Mouse (Mus musculus): ENCODE results near the gene Tgfa. TPM values are rescaled to one million over a fixed set of nuclear protein-coding genes. Genes with fewer than 3 reads are reported as not detected.

The Tgfa gene
- total RNA-seq, 1 experiment from 2014 or later, result 7.7 TPM

DNA sequence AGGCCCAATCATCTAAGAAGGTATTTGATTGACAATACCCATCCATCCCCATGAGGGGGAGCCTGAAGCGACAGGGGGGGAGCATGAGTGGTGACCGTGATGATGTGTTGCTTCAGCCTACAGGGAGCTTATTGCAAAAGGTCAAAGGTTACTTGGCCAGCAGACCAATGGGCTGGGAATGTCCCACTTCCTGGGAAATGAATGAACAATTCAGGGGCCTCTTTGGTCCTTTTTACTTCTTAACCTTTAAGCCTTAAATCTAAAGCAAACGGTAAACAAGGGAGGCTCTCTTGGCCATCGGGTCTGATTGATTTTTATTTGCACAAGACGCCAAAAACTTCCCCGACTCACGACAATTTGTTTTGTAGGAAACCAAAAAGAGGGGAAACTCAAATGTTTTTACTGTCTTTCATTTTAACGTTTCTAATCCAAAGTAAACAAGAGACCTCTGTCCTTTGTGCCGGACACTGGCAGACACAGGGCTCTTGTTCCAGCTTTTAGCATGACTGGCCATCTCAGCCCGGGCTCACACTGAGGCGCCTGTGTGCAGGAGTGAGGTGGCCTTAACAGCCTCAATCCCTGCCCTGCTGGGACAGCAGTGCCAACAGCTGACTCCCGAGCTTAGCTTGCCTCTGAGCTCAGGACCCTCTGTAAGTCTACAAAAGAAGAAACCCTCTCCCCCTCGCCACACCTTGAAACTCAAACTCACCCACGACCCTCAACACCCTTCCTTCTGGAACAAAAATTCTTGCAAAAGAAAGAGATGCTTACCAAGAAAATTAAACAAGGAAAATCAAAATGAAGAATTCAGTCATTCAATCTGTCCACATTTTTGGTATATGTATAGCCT is 8.7 kb upstream of the Tgfa start:
- no peak for DNase-seq

DNA sequence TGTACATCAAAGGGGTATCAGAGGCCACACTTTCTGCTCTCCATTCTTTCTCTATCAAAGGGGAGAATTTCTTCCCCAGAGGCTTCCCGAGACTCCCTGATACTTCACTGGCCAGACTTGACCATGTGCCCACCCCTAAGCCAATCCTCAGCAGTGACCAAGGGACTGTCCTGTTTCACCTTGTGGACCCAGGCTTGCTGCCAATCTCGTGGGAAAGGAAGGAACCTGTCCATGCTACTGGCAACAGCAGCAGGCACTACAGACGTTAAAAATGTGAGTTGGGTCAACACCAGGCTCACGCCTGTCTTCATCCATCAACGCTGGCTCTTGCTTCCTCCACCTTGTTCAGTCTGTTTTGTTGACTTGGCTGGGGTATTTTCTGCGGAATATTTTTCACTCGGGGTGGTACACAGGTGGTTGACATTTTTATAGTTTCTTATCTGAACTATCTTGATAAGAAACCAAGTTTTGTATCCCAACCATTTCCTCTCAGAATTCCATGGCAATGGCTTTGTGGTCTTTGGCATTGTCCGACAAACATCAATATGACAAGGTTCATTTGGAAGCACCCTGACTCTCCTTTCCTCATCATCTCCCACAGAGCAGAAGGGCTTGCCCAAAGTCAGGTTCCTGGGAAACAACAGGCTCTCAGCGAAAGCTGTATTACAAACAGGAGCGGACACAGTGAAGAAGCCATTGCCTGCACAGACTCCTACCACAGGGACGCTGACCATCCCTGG is 6.1 kb upstream of the Tgfa start:
- no peak for DNase-seq

DNA sequence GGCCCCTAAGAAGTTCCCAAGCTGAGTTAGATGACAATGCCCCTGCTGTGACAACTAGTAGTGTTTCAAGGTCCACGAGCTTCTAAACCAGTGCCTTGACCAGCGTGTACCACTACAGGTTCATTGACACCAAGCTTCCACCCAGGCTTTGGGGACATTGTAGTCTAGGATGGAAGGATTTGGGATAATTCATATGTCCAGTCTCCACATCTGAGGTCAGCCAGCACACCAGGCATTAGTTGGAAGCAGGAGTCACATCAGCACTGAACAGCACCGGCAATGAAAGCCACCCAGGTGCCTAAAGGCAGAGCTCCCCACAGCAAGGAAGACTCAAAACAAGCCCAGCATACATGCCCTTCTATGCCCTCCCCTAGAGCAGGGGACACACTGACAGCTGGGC is 4.4 kb upstream of the Tgfa start:
- no peak for DNase-seq

DNA sequence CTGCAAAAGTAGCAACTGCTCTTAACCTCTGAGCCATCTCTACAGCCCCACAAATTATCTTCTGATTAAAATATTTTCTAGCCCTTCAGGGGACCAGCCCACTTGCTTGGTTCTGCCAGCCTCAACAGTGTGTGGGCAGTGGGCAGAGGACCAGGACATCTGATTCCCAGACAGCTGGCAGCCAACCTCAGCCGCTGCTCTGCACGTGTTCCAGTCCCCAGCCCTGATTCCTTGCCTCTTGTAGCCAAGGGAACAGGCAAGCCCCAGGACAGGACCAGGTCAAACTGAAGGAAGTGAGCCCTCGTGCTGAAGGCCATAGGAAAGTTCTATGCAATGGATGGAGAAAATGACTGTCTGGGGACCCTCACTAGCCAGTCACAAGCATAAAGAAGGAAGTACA is 2.0 kb upstream of the Tgfa start:
- no peak for DNase-seq

DNA sequence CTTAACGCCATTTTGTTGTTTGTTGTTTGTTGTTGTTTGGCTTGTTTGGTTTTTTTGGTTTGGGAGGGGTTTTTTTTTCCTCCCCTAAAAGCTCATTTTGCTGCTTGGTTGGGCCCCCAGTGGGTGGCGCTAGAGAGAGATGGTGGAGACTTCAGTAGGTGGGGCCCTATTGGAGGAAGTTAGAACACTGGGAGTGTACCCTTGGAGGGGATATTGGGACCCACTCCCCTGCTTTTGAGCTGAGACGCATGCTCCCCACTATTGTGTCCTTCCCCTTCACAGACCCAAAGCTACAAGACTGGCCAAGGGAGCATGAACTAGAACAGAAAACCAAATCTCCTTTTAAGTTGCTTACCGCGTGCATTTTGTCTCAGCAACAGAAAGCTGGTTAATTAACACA is 1.1 kb upstream of the Tgfa start:
- DNase-seq, result peak; percentile 87

DNA sequence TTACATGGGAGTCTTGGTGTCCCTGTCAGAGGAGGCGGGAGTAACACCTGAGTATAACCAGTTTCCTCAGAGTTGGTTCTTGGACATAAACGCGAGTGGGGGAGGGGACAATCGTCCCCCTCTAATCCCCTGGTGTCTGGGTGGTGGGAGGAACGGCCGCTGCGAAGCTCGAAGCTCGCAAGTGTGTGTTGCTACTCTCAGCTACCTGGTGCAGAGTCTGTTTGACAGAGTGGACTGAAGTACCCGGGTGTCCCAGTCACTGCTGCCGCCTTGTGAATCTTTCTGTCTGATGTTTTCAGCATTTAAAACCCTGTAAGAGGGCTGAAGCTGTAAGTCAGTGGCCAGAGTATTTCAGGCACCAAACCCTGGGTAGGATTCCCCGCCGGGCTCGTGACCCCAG is 1.0 kb downstream of the Tgfa start:
- peak; percentile 23 for DNase-seq

DNA sequence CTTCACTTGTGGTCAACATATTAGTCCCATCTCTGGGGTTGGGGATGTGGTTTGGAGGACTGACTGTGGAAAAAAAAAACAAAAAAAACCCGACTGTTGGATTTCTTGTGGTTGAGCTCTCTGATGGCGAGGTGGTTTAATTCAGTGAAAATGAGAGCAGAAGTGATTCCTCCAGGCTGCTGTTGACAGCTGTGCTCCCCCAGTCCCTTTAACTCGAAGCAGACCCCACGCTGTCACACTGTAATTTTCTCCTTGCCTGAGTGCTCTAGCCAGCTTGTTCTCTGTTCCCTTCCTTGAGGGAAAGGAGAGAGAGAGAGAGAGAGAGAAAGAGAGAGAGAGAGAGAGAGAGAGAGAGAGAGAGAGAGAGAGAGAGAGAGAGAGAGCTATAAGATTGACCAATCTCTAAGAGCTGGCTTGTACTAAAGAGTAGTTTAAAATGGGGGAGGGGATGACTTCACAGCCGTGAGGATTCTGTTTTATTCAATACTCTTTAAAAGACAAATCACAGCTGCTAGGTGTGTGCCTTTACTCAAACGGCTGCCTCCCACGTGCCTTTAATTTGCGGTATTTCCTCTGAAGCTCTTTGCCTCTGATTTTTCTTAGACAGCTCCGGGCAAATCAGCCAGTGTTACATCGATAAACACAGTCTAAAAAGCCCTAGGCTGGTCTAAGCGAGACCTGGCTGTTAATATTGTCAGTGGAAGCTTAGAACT is 2.3 kb downstream of the Tgfa start:
- DNase-seq, result no peak

DNA sequence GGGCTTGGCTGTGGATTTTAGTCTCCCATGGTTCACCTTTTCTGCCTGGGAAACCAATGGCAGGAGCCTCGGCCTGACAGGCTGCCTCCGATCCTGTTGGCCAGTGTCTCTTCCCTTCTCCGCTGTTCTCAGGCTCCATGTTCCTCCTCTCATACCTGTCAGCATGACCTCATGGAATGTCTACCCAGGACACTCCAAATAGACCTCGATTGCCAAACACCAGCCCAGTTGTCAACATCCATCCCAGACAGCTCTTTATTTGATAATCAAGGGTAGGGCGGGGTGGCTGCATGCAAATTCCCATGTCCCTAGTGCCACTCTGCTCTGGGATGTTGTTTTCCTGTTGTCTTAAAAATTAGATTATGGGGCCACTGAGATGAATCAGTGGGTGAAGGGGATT is 5.9 kb downstream of the Tgfa start:
- DNase-seq, result no peak

DNA sequence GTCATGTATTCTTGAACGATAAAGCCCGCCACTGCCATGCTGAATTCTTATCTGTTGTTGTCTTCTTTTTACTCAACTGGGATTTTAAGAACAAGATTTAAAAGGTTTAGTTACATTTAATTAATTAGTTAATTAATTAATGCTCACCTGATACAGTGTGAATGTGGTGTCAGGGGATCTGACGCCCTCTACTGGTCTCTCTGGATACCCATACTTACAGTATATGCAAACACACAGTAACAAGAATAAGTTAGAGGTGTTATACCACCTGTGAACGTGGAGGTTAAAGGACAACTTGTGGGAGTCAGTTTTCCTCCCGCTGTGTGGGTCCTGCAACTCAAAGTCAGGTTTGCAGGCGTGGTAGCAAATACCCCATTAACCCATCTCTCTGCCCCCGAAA is 8.1 kb downstream of the Tgfa start:
- DNase-seq, result no peak

DNA sequence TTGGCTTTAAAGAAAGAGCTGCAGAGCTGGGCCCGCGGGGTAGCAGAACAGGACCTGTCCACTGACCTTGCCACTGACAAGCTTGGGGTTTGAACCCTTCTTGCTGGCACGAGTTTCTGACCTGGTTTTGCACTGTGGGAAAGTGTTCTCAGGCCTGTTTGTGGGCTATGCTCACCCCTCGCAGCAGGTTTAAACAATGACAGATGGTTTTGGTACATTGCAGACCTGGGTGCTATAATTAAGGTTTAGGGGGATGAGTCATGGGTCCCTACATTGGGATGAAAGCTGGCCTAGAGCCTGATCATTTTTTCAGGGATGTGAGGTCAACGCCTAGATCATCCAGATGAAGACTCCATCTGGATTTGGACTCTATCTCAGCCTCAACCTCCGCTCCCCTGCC is 11.0 kb downstream of the Tgfa start:
- no peak for DNase-seq

DNA sequence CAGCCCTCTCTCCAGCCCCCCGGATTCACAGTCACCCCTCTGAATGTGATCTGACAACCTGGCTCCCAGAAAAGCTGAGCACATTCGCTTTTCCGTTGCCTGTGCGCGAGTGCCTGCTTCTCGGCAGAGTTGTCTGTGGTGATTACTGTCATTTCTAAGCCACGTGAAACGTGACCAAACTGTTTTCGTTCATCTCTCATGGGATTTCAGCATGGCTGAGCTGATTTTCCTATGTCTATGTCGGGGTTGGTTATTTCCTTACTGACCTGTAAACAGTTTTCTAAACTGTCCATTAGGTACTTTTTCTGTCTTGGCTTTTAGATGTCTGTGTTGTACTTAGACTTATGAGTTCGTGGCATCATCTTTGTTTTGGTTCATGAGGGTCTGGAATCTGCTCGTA is 12.0 kb downstream of the Tgfa start:
- DNase-seq, result no peak

DNA sequence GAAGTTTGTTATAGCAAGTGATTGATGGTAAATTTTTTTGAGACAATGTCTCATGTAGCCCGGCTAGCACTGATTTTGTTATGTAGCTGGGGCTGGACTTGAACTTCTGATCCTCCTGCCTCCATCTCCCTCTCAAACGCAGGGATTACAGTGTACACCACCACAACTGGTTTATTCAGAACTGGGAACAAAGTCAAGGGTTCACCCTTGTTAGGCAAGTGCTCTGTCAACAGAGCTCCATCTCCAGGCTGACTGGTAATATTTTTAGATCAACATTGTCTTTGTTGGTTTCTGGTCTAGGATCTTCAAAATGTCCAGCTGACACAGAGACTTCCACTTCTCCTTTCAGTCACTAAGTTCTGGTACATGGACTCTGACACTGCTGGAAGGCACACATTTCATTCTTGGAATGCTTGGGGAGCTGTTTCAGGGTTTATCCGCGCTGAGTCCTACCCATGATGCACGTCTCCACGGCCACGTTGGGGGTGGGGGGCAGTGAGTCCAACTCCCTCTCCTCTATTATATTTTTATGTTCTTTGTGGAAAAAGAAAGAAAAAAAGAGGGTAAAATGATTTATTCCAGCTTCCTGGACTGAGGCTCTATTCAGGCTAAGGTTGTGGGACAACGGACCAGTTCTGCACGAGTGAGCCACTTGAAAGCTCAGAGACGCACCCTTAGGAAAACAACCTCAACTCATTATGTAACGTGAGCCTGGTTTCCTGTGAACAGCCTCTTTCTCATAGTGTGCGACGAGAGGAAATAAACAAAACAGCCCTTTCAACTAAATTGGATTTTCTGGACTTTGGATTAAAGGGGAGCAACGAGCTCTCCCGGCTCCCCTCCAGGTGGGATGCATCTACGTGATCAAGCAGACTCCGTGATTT is 14.4 kb downstream of the Tgfa start:
- DNase-seq, result no peak

DNA sequence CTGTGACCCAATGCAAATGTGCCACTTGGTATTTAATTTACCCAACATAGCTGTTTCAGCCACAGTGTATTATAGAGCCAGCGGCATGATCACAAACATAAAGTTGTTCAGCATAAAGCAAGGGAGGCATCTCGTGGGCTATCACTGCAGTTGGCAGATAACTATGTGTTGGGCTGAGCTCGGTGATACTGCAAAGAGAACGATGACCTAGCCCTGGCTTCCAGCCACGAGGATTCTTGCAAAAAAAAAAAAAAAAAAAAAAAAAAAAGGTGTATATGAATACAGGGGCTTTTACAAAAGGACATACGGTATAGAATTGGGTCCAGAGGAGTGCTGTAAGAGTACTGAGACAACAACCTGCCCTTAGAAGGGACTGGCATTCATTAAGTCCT is 15.0 kb downstream of the Tgfa start:
- DNase-seq, result no peak

DNA sequence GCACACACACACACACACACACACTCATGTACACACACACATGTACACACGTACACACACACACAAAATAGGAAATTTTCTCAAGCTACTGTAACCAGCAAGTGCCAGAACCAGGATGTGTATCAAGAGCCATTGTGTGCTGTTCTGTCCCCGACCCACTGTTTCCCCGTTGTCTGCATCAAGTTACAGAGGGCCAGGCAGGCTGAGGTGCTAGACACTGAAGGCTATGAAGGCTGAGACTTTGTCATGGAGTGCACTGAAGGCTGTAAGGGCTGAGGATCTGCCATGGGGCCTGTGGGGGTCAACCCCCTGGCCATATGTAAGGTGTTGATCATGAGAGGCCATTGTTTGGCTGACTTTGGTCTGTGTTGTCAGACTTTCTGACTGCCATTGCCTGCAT is 15.6 kb downstream of the Tgfa start:
- DNase-seq, result no peak

DNA sequence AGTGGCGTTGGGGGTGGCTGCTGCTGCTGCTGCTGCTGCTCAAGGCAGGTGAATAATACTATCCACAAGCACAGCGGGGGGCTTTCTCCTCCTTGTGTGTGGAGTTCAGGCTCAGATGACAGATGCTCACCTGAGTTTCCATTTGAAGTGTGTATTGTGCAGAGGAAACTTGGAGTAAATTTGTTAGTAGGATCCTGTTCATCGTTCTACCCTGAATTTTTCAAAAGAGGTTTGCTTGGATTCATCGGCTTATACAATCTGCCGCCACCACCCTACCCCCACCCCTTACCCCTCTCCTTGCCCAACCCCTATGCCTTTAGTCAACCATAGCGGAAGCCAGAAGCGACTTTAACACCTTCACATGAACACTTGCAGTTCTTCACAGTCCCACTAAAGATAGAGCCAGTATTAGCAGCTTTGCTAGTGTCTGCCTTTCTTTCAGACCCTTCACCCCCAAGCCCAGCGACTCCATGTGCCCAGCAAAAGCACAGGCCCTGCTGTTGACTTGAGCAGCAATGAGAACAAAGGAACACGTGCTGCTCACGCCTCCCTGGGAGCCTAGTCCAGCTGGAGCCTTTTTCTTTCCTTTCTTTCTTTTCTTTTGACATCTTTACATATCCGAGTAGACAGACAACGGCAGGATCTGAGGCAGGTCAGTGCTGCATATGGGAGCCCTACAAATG is 16.2 kb downstream of the Tgfa start:
- no peak for DNase-seq

DNA sequence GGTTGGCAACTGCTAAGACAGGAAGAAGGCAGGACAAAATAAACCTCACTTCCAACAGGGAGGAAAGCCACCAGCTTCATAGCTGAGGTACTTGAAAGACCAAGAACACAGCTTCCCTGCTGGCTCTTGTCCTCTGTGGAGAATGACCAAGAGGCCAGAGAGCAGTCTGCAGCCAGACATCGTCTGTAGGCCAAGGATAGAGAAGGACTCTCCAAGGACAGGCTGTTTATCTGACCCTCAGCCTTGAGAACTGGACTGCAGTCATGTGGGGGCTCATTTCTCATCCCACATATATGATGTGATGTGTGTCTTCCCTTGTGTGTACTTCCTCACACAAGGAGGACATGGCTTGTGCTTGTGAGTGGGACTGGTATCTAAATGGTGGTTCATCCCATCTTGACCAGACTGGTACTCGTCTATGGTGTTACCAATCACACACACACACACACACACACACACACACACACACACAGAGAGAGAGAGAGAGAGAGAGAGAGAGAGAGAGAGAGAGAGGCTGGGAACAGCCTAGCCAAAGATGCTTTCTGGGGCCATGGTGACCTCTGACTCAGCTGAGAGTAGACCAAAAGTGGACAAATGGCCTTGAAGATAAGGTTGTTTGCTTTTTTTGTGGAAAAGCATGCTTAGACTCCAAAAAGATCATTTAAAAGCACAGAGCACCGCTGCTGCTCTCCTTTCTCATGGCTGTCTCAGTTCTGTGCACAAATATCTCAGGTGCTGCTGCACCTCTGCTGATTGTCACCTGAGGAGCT is 18.0 kb downstream of the Tgfa start:
- DNase-seq, result peak; percentile 40

DNA sequence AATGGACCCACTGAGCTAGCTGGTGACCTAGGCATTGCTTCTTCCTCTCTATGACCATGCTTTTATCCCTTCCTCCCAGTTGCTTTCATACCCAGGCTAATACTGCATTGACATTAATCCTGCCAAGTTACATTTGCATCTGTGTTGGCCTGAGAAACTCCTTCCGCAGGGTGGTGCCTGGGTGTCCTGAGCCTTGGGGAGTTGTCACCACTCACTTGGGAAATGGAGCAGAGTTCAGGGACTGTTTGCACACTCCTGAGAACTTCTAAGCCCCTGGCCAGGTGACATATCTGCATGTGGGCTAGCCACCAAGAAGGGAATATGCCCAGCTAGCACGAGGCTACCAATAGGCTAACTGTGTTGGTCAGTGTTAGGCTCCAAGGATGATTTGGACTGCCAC is 23.0 kb downstream of the Tgfa start:
- no peak for DNase-seq

DNA sequence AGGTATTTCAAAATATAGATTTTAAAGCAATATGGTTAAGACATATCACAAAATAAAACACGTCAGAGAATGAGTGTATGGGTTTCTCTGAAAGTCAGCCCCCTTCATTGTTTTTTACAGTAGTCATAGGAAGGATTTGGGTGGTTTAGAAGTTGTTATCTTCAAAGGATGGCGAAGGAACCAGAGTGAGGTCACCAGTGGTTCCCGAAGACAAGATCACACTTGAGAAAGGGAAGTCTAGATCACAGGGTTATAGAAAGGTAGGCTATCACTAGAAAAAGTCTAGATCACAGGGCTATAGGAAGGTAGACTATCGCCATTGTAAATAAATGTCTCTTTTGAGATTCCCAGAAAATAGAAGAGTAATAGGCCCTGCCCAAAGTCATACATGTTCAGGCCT is 23.7 kb downstream of the Tgfa start:
- DNase-seq, result no peak

DNA sequence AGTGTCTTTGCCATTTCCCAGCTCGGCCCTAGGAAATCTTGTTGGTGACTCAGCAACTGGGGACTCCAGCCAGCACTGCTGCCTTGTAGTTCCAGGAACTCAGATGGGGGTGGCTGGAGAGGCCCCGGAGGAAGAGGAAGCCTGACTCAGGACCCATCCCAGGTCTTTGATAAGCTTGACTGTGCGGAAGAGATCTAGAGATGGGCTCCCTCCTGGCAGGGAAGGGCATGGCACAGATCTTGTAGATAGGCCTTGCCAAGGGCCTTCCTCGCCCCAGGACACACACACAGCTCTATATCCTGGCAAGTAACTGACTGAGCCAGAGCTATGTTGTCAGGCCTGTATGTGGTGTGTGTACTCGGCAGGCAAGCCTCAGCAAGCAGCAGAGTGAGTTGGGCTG is 24.5 kb downstream of the Tgfa start:
- peak; percentile 80 for DNase-seq

DNA sequence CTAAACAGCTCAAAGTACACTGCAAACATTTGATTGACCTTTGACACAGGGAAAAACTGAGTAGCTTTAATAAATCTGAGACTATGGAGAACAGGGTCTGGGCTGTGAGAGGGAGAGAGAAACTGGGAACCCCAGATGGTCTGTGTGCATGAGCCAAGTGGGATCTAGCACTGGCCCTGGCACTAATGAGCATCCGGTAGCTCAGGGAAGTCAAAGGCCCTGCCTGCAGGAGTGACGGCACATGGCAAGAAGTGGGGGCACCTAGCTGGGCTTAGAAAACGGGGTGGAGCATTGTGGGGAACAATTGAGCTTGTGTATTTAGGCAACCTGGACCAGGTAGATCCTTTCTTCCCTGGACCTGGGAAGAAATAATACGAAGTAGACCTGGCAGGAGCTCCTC is 25.1 kb downstream of the Tgfa start:
- no peak for DNase-seq

DNA sequence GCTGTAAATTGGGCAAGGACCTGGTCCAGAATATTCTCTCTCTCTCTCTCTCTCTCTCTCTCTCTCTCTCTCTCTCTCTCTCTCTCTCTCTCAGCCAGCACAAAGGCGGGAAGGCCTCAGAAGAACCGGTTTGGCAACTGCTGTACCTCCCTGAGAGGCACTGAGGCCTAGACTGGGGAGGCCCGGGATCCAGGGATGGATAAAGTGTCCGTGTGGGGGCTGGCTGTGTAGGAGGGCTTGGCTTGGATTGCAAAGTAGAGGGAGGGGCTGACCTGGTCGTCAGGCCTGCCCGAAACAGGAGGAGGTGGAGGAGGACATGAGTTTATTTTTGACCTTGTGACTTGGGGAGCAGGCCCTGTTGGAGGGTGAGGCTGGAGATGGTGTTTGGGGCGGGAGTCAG is 27.4 kb downstream of the Tgfa start:
- no peak for DNase-seq

Measured in adrenal gland, postnatal 14 days (tissue).